Mouse (Mus musculus): ENCODE results near the gene Bahd1.

Bahd1 gene

DNA sequence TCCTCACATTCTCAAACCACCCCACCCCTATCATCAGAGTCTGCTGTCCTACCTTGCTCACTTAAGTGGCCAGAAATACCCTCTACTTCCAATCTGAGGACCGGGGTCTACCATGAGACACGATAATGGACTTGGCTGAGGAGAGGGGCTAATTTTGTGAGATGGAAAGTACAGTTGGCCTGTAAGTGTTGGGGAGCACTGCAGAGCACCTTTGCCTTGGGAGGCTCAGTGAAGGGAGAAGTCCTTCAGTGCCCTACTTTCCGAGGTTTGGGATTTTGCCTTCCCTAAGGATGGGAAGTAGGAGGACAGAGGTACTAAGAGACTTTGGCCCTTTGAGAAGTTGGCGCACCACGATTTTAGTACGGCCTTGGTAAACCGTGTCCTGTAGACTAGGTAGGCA, 871 bp upstream of the Bahd1 start:
- no peak for DNase-seq

- no peak for DNase-seq
Observed at GRCm38 (mm10) chr2:118900826-118901140, 606 bp downstream of the Bahd1 start.

- peak; percentile 100 for DNase-seq
Observed at GRCm38 (mm10) chr2:118901175-118902031, 1.2 kb downstream of the Bahd1 start.

DNA sequence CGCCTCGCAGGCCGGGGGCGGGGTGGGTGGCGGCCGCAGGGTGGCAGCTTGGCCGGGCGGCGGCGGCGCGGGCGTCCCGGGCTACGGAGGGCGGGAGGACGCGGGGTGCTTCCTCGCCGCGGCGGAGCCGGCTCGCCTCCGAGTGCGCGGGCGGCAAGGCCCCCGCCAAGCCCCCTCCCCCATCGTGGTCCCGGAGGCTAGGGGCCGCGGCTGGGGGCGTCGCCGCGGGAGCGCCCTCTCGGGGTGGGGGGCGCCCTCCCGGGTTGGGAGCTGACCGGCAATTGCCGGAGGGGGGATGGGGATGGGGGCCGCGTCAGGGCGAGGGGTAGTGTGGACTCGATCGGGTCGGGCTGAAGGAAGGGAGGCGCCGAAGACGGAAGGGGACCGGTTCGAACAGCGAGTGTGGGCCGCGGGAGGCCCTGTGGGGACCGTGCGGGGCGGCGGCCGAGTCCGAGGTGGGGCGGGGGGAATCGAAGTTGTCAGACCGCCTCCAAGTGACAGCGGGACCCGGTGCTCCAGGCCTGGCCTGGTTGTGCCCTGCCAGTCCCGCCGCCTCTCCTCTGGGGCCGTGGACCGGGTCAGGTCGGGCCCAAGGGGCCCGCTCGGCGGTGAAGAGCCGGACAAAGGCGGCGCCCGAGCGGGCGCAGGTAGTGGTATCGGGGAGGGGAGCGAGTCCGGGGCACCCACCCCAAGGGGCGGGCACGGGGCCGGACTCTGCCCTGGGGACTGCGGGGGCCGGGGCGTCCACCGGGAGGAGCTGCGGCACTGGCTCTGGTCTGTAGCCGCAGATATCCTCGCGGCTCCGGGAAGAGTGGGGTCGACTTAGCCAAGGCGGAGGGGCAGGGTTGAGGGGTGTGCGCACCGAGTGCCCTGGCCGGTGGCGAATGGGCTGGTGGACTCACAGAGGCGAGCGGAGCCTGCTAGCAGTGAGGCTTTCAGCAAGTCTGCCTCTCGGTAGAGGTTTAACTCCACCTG, 2.2 kb downstream of the Bahd1 start:
- peak; percentile 97 for DNase-seq

- DNase-seq: peak; percentile 94
Observed at GRCm38 (mm10) chr2:118903333-118903741, 3.2 kb downstream of the Bahd1 start.

DNA sequence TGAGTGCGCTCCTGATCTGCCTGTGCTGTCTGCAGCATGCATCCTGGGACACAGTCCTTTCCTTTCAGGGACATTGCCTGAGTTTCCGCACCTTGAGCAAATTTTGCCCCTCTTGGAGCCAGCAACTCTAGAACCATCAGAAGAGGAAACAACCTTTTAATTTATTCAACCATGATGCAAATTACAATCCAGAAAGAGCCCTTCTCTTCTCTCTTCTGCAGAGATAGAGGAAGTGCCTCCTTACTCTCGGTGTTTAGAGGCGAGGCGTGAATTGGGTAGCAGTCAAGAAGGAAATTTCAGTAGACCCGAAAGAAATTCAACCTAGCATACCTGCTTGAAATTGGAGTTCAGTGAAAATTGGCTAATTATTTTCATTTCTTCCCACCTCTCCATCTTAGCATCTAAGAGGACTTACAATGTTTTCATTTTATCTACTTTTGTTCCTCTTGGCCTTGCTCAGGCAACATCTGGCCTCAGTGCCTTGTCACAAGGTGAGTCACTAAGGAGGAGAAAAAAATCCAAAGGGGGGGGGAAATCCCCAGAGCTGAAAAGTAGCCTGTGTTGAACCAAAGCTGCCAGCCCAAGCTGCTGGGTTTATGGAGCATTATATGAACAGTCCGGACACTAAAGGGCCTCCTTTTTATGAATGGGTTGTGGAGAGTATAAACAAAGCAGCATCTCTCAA, 5.4 kb downstream of the Bahd1 start:
- DNase-seq: no peak

- no peak for DNase-seq
Observed at GRCm38 (mm10) chr2:118906118-118906492, 5.9 kb downstream of the Bahd1 start.

DNA sequence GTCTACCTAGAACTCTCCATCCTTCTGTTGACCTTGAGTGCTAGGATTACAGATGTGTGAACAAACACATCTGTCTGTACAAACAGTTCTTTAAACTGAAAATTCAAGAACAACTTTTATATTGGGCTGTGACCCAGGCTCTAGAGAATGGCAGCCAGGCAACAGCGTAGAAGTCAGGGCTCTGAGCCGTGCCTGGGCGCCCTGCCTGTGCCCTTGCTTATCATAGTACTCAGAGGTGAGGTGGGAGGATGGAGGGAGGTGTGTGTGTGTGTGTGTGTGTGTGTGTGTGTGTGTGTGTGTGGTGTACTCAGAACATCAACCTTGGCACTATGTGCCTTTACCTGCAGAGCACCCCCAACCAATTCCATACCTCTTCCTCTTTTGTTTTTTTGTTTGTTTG, 7.6 kb downstream of the Bahd1 start:
- DNase-seq: no peak

- DNase-seq: no peak
Observed at GRCm38 (mm10) chr2:118909151-118909550, 9.0 kb downstream of the Bahd1 start.

DNA sequence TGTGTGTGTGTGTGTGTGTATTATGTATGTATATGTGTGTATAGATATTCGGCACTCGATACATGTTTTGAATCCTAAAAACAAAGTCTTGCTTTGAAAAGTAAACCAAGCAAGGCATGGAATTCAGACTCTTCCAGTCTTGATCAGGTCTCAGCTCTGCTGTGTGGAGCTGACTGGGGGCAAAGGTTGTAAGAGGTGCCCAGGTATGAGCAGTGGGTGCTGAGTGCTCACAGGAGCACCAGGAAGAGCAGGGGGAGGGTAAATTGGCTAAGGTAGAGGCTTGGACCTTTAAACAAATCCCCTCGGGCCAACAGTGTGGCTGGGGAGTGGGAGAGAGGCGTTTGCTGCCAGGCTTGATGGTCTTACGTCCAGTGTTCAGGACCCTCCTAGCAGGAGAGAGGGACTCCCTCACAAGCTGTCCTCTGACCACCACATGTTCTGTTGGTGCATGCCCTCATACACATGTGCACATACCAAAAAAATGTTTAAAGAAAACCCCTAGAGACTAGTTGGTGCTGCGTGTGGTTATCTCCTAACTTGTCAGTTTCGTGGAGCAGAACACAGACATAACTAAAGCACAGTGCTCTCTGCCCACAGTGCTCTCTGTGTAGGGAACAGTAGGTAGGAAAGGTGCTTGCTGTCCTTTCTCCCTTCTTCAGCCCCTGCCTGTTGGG, 10.6 kb downstream of the Bahd1 start:
- no peak for DNase-seq

DNA sequence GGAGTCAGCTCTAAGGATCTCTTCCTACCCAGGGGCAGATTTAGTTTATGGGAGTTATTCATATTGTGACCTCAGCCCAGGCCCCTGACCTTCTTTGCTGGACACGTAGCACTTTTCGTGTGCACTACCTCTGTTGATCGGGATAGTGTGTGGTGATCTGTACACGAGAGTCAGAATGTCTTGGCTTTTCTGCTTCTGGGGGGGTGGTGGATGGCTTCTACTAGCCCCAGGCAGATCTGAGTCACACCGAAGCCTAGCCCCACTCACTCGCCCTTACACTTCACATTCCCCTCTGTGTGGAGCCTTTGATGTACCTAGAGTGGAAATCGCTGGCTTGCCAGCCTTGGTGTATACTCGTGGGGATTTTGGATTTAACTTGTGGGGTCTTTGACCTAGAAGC, 12.5 kb downstream of the Bahd1 start:
- no peak for DNase-seq

DNA sequence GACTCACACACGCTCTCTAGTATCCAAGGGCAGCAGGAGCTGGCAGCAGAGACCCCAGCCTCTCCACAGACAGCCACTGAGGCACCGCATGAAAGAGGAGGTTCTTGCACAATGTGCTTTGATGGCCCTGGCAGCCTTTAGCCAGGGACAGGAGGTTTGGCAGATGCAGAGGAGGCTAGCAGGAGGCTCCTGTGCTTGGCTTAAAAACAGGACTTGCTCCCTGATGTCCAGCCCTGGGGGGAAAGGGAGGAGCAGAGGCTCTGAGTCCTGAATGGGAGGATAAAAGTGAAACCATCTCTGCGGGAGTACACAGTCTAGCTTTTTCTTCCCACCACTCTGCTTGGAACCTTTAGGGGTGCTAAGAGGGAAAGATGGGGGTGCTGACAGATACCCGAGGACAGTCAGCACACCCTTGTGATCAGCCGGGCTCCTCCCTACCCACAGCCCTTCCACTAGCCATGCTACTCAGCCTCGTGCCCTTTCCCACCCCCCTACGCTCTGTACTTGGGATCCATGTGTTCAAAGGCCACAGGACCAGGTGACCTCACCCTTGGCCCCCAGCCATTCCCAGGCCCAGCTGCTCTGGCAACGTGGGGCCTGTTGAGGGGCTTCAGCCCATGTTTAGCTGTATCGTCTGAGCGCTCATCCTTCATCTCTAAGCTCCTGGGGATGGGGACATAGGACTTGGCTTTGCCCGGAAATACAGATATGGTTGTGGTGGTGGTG, 13.5 kb downstream of the Bahd1 start:
- DNase-seq: peak; percentile 93

- DNase-seq: no peak
Observed at GRCm38 (mm10) chr2:118914685-118915084, 14.5 kb downstream of the Bahd1 start.

GRCm38 (mm10) chr2:118916436-118916835, 16.3 kb downstream of the Bahd1 start:
- no peak for DNase-seq

GRCm38 (mm10) chr2:118918543-118918942, 18.4 kb downstream of the Bahd1 start:
- no peak for DNase-seq

- peak; percentile 85 for DNase-seq
Observed at GRCm38 (mm10) chr2:118920428-118920827, 20.3 kb downstream of the Bahd1 start.

GRCm38 (mm10) chr2:118925952-118926351, 25.8 kb downstream of the Bahd1 start:
- no peak for DNase-seq

- peak; percentile 99 for DNase-seq
Observed at GRCm38 (mm10) chr2:118926361-118926997, 26.3 kb downstream of the Bahd1 start, which contains the start of gene Chst14. Gene Chst14, plus strand, starts transcription at chr2:118926496.

DNA sequence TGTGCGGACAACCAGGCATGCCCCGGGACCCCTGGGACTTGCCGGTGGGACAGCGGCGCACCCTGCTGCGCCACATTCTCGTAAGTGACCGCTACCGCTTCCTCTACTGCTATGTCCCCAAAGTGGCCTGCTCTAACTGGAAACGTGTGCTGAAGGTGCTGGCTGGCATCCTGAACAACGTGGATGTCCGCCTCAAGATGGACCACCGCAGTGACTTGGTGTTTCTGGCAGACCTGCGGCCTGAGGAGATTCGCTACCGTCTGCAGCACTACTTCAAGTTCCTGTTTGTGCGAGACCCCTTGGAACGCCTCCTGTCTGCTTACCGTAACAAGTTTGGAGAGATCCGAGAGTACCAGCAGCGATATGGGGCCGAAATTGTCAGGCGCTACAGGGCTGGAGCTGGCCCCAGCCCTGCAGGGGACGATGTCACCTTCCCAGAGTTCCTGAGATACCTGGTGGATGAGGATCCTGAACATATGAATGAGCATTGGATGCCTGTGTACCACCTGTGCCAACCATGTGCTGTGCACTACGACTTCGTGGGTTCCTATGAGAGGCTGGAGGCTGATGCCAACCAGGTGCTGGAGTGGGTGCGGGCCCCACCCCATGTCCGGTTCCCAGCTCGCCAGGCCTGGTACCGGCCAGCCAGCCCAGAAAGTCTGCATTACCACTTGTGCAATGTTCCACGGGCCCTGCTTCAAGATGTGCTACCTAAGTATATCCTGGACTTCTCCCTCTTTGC, 27.0 kb downstream of the Bahd1 start:
- peak; percentile 92 for DNase-seq

GRCm38 (mm10) chr2:118941341-118941740, 41.2 kb downstream of the Bahd1 start:
- no peak for DNase-seq

DNA sequence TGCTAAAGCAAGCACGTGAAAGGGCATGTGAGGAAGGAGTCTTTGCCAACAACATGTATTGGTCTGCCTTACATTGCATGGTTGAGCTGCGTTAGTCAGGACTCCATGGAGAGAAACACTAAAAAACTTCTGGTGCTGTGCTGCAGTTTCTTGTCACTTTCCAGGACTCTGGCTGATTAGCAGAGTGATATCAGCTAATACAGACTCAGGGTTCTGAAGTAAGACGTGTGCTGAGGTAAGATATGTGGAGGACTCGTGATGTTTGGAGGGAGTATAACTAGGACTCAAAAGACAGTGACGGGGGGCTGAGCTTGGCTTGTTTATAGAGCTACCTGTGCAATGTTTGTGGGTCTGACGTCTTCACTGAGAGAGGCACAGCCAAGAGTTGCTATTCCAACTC, 43.1 kb downstream of the Bahd1 start:
- DNase-seq: no peak
